Mouse (Mus musculus) layer of hippocampus, postnatal 25 days (tissue): Measurements from ENCODE around the gene Cfap54. TPM values are rescaled to one million over a fixed set of nuclear protein-coding genes. Genes with fewer than 3 reads are reported as not detected.
A peak's percentile ranks its signal among the peaks of the same experiment; 100 is the strongest.

ENCODE experiments used
- DNase-seq, 2 experiments: peaks; one replicate each; pipeline ENCODE4 v3.0.0; 2022; ENCODE audit warnings: mixed read lengths in 2 of 2, low spot score in 1 of 2; ENCODE audit errors: extremely low spot score in 1 of 2
- total RNA-seq, 2 experiments: library from RNA; stranded (reverse); gene quantifications; 2 replicates each; pipeline ENCODE4 v1.2.3; 2021

The Cfap54 gene
- total RNA-seq, 2 experiments from 2014 or later, result 14.1 to 17.3 TPM

DNA sequence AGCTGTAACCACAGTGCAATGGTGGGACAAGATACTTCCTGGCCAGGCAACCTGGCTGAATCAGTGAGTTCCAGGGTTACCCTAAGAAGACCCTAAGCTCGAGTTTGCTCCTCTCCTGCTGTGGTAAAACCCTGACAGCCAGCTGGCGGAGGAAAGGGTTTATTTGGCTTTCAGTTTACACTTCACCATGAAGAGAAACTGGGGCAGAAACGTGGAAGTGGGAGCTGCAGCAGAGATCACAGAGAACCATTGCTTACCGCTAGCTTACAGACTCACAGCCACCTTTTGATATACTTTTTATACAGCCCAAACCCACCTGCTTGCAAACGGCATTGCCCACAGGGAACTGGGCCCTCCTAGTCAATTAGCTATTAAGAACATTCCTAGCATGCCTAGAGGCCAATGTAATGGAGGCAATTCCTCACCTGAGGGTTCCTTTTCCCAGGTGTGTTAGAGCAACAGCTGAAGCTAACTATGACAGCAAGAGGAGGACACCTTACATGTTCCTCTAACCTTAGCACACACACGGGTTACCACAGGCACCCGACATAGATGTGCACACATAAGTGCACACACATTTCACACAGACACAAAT lies 16.9 kb upstream of the Cfap54 start:
- DNase-seq, result no peak

DNA sequence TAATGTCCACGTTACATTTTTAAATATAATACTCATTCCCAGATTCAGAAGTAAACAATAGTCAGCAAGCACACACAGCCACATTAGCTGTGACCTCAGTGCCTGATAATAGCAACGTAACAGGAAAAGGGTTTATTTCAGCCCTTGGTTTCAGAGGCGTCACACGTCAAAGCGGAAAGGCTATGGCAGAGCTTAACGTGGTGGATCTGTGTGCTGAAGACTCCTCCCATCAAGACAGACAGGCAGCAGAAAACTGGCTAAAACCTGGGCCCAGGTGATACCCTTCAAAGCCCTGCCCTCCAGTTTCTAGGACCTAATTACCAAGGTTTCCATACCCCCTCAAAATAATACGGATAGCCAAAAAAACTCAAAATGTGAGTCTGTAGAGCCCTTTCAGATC lies 16.0 kb upstream of the Cfap54 start:
- DNase-seq, result no peak

DNA sequence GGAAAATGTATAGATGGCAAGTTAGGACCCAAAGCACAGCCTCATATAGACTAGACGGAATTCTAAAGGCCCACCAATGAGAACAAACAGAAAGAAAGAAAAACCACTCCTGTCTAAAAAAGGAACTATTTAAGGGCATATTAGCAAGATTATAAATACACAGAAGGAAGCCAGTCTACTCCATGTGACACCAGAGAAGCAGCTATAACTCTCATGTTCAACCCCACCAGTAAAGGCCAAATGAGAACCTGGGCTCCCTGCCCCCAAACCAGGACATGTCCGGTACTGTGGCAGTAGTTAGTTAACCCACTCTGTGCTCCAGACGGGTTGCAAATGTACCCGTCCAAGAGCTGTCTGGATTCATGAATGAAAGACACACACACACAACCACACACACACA lies 14.4 kb upstream of the Cfap54 start:
- no peak for DNase-seq

DNA sequence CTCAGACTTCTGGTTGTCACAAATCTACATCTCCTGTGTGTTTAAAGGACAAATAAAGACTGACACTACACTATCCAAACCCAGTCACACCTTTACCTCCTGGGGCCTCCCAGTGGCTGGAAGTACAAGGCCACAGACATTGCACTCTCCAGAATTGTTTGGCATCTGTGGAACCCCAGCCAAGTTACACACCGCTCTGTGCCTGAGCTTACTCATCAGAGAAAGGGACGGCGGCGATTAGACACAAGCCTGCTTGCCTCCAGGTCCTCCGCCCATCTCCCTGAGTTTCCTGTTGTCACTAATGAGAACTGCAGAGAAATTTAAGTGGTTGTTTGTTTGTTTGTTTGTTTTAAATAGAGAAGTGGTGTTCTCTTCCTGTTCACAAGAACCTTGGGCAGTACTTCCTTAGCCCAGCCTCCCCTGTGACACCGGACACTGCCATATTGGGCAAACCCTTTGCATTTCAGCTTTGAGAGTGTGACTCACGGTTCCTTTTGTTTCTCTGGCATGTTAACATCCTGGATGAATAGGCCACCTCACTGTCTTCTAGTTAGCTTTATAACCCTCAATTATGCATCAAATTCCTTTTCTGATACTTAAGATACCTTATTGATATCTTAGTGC lies 13.7 kb upstream of the Cfap54 start:
- DNase-seq, result no peak

DNA sequence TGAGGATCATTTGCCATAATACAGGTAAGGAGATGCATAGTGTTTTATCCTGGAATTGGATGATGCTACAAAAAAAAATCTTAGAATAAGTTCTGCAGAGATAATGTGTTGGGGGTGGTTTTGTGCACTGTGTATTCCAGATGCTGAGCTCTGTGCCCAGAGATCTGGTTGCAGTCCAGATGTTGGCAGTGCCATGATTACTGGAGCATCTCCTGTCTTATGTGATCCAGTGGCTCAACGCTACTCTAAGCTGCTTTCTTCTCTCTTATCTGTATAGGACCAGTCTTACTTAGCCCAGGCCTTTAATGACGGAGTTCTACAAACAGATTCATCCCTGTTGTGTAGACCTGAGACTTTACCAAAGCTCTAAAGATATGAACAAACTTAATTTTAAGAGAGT lies 10.5 kb upstream of the Cfap54 start:
- DNase-seq, result no peak

DNA sequence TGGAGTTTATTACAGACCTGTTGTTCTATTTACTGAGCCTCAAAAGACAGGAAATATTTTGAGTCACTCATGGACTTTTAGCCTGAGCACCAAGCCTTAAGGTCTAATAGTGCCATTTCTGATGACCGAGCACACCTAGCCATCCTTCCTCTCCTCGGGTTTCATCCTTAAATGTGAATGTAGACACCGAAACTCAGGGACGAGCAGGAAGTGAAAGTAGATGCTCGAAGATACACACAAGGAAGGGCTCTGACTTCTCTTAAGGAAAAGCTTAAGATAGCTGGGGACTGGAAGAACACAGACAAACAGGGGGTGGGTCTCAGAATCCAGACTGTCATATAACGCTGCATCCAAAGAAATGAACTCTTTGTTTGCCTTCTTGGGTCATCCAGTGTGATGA lies 8.8 kb upstream of the Cfap54 start:
- no peak for DNase-seq

DNA sequence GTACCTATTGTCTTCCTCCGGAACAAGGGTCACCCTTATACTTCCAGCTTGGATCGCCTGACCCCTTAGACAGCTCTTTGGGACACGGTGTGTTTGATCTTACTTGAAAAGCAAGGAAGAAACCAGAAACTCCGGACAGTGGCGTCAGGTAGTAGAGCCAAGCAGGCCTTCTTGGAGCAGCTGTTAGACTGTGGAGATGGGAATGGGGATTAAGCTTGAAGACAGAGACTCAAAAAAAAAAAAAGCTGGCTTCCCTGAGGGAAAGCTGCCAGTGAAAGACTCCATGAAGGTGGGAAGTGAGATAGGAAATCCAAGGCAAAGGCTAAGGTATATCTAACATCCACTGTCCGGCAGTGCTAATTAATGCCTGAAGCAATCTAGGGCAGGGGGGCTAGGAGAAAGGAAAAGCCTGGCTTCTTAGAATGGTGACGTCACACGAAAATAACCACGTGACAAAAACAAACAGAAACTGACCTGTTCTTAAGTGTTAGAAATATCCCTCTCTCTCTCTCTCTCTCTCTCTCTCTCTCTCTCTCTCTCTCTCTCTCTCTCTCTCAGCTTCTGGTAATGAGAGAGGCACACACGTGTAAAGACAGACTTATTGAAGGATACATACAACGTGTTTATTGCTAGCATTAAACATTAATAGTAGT lies 7.1 kb upstream of the Cfap54 start:
- DNase-seq, result no peak

DNA sequence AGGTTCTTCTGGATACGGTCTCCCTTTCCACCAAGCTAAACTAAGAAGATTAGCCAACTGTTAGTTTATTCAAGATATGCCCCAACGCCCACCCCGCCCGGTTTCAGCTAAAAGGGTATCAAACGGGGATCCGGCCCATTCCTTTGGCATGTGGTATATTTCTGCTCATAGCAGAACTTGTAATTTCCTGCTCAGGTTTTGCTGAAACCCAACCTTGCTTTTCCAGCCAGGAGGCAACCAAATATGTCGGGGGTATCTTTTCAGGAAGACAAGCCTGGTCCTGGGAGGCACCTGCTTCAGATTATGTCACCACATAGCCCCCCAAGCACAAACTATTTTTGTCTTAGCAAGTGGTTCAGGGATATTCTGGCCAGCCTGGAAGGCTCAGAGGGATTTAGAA lies 6.1 kb upstream of the Cfap54 start:
- DNase-seq, result no peak

DNA sequence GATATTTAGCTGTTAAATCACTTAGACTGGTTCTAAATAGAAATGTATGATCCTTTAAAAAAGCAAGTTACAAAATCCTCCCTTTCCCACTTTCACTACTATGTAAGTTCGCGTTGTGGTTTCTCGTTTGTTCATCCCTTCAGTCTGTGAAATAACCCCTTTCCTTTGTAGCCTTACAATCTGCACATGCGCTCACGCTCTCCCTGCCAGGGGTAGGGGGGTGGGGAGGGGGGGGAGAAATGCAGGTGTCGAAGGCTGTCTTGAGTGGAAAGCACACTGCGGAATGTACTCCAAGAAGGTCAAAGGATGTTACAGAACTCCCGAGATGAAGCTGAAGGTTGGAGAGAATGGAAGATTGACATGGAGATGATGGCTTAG lies 2.5 kb upstream of the Cfap54 start:
- no peak for DNase-seq

DNA sequence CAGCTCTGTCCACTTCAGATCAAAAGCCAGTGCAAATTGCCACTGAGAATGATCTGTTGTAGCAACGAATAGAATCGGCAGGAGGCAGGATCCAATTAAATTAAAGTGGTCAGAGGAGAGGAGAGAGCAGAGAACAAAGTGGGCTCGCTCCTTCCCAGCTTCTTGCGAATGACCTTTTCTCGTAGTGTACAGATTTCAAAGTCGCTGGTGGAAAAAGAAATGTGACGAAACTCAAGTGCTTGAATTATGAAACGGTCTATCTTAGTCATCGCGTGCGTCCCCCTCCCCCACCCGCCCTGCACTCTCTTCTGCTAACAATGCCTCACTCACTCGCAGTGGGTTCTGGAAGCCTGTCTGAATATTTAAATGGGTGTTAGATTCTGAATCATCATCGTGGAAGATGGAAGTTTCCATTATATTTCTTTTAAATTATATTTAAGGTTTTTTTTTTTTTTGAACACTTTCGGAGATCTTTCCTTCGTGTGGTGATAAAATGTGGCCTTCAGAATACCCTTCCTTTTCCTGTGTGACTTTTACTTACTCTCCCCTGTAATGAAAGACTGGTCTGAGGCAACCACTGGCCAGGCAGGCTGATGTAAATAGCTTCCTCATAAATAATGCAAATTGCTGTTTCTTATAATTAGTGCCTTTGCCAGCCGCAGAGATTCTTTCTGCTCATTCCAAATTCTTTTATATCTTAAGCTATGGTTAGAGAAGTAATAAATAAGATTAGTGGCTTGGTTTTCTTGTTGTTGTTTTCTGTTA lies 2.0 kb upstream of the Cfap54 start:
- DNase-seq, result no peak

DNA sequence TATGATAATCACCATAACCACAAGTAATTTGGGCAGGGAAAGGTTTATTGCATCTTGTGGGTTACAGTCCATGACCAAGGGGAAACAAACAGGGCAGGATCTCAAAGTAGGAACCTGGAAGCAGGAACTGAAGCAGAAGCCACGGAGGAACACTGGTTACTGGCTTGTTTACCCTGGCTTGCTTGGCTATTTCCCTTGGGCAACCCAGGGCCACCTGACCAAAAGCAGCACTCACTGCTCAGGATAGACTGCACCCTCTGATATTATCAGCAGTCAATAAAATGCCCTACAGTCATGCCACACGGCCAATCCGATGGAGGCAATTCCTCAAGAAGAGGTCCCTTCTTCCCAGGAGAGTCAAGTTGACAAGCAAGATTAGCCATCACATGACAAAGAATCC lies 1.9 kb downstream of the Cfap54 start:
- no peak for DNase-seq

DNA sequence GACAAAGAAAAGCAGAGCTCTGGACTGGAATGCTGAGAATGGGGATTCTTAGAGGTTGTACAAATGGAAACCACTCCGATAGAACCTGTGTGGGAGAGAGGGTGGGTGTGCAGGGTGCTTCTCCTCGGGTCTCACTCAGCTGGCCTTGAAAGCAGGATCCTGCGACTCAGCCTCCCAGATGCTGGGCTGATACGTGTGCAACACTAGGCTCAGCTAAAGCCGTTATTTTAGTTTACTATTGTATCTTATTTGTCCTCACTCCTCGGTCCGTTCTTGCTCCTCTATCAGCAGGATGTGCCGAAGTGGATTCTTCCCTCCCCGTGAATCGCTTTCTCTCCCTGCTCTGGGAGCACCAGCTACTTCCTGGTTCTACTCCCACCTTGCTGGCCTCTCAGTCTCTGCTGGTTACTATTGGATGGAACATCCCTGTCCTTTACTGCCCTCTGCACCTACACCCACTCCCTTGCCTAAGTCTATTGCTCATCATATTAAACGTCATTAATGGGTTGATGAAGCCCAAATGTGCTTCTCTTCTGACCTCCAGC lies 3.4 kb downstream of the Cfap54 start:
- no peak for DNase-seq

DNA sequence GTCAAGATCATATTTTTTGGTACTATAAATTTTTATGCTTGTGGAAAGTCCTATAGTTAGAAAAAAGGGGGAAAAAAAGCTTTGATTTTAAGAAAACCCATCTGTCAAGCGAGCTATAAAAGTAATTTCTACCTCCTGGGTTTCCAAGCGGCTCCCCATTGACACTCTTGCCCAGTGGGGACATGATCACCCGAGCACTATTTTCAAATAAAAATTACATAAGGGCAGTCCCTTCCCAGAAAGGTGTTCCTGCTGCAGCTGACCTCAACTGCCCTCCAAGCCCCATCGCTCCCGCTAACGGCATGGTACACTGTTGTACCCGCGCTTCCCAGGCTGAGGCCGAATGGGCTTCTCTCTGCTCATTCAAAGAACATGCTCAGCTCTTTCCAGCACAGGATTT lies 5.0 kb downstream of the Cfap54 start:
- no peak for DNase-seq

DNA sequence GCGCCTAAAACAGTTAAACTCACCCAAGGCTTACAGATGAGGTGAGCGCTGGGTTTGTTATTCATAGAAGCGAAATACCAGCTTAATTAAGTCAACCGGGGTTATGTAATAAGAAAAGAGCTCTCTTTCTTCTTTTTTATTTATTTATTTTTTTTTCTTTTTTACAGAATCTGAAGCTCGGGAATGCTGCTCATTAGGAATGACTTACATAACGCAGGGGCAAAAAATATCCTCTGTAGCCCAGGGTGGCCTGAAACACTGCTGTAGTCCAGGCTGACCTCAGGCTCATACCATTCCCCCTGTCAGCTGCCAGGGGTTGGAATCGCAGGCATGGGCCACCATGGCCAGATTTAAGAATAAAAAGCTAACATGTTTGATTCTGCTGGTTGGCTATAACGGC lies 5.6 kb downstream of the Cfap54 start:
- no peak for DNase-seq

DNA sequence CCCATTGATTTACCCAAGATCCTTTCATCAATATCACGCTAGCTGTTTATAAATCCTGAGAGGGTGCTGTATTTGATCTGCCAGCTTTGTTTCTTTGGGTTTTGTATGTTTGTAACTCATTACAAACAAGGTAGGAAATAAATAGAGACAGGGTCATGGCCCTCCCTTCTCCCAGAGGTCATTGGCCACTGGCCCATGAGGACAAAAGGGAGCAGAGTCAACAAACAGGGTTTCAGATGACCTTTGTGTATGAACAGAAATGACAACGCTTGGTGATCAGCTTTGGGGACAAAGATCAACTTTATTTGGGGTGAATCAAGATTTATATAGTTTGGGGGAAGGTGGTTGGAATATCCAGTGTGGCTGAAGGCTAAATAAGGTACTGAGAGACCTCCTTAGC lies 8.6 kb downstream of the Cfap54 start:
- DNase-seq, result no peak

DNA sequence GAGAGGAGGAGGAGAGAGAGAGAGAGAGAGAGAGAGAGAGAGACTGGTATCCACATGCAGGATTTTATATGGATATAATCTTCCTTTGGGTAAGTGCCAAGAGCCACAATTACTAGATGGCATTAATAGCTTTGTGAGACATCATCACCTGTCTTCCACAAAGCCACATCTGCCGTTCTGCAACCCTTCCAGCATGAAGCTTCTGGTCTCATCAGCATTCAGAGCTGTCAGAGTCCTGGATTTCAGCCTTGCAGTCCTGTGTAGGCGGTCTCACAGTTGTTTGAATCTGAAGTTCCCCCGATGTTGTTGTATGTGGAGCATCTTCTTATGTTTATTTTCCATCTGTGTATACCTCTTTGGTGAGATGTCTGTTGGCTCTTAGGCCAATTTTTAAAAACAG lies 9.7 kb downstream of the Cfap54 start:
- no peak for DNase-seq

DNA sequence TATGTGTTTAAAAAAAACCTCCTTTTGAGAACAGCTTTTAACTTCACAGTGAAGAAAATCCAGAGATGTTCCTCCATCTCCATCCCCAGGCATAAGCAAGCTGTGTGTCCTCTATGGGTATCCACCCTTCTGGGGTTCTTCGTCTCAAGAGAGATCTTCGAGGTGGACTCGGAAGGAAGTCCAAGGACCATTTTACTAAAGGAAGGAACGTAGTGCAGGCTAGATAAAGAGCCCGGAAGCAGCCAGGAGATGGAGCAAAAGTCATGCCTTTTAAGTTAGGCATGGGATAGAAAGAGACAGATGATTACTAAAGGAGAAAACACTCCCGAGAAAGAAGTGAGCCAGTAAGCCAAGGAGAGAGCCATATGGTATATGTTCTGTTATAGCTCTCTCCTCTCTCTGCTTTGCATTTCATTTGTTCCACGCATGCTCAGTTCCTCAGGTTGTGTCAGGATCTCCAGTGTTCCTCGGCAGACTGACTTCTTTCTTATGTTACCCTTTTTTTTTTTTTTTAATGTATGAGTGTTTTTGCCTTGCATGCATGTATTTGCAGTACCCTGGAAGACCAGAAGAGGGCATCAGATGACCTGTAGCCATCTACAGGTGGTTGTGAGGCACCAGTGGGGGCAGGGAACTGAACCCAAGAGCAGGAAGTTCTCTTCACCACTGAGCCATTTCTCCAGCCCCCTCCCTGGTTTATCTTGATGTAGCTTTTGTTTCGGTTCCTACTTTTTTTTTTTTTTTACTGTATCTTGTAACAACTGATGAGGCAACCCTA lies 11.1 kb downstream of the Cfap54 start:
- DNase-seq, result peak in 1 of 2 experiments; percentile 57

DNA sequence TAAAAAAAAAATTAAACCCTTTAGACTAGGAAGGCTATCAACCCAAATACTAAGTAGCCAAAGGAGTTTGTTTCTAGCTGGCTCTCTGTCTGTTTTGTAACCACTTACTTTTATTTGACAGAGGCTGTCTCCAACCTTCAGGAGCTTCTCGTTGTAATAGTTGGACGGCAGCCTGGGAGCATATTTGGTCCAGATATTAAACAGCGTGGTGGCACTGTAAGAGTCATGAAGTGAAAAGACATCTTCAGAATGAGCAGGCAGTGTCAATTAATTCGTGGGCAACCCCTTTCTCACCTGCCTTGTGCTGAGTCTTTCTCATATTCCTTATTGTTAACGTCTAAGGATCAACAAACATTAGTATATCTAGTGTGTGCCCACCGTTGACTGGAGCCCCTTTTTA lies 11.7 kb downstream of the Cfap54 start:
- no peak for DNase-seq

DNA sequence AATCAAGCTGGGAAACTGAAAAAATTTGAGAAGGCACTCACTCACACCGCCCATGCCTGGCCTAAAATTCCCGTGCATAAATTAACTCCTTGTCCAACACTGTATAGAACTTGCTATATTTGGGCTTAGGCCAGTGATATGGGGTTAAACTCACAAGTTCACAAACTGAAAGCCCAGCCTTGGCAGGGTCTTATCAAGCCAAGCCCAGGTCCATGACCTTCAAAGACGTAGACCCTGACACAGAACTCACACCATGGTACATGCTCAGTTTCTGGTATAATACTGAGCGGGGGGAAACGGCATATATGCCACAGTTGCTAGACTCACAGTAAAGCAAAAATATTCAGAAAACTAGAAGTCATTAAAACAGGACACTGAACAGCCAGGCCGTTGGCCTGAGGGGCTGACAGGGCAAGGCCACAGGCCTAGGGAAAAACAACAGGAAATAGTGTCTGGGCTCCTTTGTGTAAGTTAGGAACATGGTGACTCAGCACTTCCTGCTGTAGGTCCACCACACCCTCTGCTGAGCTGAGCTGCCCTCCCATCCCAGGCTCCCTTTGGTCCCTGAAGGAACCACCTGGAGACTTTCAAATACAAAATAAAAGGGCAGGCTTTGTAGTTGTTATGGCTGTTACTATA lies 12.3 kb downstream of the Cfap54 start:
- DNase-seq, result no peak

DNA sequence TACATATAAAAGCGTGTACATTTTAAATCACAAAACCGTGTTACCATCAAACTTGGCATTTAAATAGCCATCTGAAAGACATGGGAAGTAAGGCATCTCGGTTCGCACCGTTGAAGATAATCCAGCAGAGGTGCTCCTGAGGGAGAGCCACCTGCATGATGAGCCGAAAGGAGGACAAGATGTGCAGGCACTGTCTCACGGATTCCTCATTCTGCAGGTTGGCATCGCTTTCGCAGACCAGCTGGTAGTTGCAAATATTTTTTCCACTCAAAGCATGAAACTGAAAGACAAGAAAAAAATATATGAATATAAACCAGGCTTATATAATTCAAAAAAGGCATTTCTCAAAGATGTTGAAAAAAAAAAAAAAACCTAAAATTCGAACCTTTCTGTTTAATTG lies 16.4 kb downstream of the Cfap54 start:
- DNase-seq, result no peak
